Mouse (Mus musculus) C2C12 (cell line): Measurements from ENCODE around the gene Sox6.

Experiments
- CTCF ChIP-seq: IDR thresholded peaks from one replicate; pipeline ENCODE4 v1.5.1; 2011; ENCODE audit not compliant: control insufficient read depth, insufficient read depth, insufficient read length
- USF1 ChIP-seq: IDR thresholded peaks from one replicate; pipeline ENCODE4 v1.6.1; 2011; ENCODE audit warnings: low read depth, mild to moderate bottlenecking, control low read depth, moderate library complexity

DNA sequence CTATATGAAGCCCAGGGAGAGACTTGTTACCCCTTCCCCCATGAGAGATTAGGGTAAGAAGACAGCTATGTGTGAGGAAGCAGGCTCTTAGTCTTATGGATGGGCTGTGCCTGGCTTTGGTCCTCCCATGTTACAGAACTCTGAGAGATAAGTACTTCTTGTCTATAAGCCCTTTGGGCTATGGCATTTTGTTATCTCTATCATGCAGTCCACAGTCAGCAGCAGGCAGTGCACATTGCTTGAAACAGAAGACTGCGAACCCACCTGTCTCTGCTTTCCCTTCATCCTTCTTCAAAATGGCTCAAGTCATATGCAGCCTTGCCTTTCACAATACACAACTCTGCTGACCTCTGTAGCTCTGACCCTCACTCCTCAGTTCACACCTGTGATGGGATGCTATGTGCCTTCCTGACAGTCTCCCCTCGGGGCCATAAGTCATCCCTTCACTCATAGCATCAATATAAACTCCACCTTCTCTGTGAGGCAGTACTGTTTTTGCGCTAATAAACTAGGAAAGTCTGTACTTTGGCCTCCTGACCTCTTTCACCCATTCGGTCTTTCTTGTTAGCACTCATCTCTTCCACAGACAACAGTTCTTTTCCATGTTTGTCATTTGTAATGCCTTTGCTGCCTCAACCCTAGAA, 143.4 kb downstream of the Sox6 start:
- TF ChIP-seq CTCF, result no peak
- no peak for TF ChIP-seq USF1
